In the genomic region with DNA sequence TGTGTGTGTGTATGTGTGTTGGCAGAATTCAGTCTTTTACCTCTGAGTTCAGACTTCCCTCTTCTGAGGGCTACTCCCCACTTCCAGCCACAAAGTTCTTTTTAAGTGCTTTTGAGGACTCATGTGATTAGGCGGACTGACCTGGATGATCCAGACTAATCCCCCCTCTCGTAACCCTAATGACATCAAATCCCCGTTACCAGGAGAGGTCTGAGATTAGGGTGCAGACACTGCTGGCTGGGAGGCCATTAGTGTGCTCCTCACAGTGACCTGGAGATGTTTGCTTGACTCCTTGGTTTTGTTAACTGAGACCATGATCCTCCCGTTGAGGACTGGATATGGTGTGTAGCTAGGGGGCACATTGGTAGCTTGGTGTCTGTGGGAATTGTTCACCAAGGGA, we compare ENCODE assay signal across 13 mouse cellular contexts. TPM values are rescaled to one million over a fixed set of nuclear protein-coding genes. Genes with fewer than 3 reads are reported as not detected.
DNase-seq lines count a peak whose midpoint lies in the region; ATAC-seq and TF ChIP-seq lines count a peak whose summit lies in the region.
"Had no signal": no experiment of that assay in that cellular context is flagged by ENCODE, and none has a peak within 500 bp of the region (broad histone marks: within the 10 kb centered on the region; RNA-seq: fewer than 3 reads in every experiment).

No protein-coding gene starts in this region.

- H3K9ac ChIP-seq in forebrain, embryonic 14.5 days (ENCODE audit: low read length): no peak overlapping the region
- no peak overlapping the region for H3K9ac ChIP-seq in forebrain, embryonic 16.5 days (replicated peaks; ENCODE audit: low read depth, low read length)
- H3K9ac ChIP-seq: liver, embryonic 15.5 days had no signal

- TF ChIP-seq POLR2A in myocyte (IDR thresholded peaks at IDR 0.05; ENCODE audit: insufficient read length, low read depth): no peak

- no peak overlapping the region for H3K4me3 ChIP-seq in forebrain, embryonic 14.5 days (ENCODE audit: low read depth, low read length)
- H3K4me3 ChIP-seq in forebrain, embryonic 10.5 days: no peak overlapping the region
- H3K4me3 ChIP-seq in layer of hippocampus, adult 2 months: no peak overlapping the region
- no peak overlapping the region for H3K4me3 ChIP-seq in forebrain, embryonic 16.5 days (replicated peaks; ENCODE audit: low read length)
- no peak overlapping the region for H3K4me3 ChIP-seq in myocyte
- H3K4me3 ChIP-seq: liver, embryonic 15.5 days had no signal

- peak; percentile 1; the same call in 1 of the 2 replicates for ATAC-seq in forebrain, embryonic 14.5 days
- peak; percentile 1; the same call in 1 of the 2 replicates for ATAC-seq in forebrain, embryonic 16.5 days
- ATAC-seq: intestine, postnatal 0 days had no signal

- DNase-seq in forebrain, embryonic 14.5 days (ENCODE audit: low spot score): no peak
- DNase-seq in forebrain, embryonic 10.5 days (ENCODE audit: extremely low spot score, low spot score): no peak
- DNase-seq in layer of hippocampus, adult 2 months (ENCODE audit: low spot score in 2 of 2): no peak
- no peak for DNase-seq in layer of hippocampus, postnatal 14 days (ENCODE audit: low spot score in 2 of 2)
- no peak for DNase-seq in layer of hippocampus, postnatal 36 days
- DNase-seq: cerebellum, adult 11 months; embryo, embryonic 11 days; thymus, postnatal 4 days had no signal

- no peaks in the 10 kb centered on the region for H3K27me3 ChIP-seq in forebrain, embryonic 14.5 days (replicated peaks; ENCODE audit: control insufficient read depth, insufficient read depth, low read length)
- H3K27me3 ChIP-seq in forebrain, embryonic 10.5 days (ENCODE audit: poor library complexity, severe bottlenecking): peaks cover 41% of the 10 kb centered on the region
- no peaks in the 10 kb centered on the region for H3K27me3 ChIP-seq in forebrain, embryonic 16.5 days (replicated peaks; ENCODE audit: control insufficient read depth, insufficient read depth, low read length)
- H3K27me3 ChIP-seq in myocyte (ENCODE audit: control insufficient read depth, insufficient read depth, insufficient read length): no peaks in the 10 kb centered on the region
- H3K27me3 ChIP-seq: liver, embryonic 15.5 days had no signal

- H3K4me1 ChIP-seq in forebrain, embryonic 14.5 days (ENCODE audit: control insufficient read depth, insufficient read depth, low read length): peaks cover 42% of the 10 kb centered on the region
- peaks cover 60% of the 10 kb centered on the region for H3K4me1 ChIP-seq in forebrain, embryonic 10.5 days
- H3K4me1 ChIP-seq in forebrain, embryonic 16.5 days (replicated peaks; ENCODE audit: control insufficient read depth, insufficient read depth, low read length): peaks cover 68% of the 10 kb centered on the region
- H3K4me1 ChIP-seq: liver, embryonic 15.5 days had no signal

- WGBS in forebrain, embryonic 14.5 days: 25% methylated on average over 4 of the region's 4 CpGs
- WGBS in forebrain, embryonic 10.5 days: 43% methylated on average over 4 of the region's 4 CpGs
- WGBS in forebrain, embryonic 16.5 days: 29% methylated on average over 4 of the region's 4 CpGs

- H3ac ChIP-seq in myocyte (ENCODE audit: control insufficient read depth, insufficient read length): no peak overlapping the region

- no peaks in the 10 kb centered on the region for H3K9me3 ChIP-seq in forebrain, embryonic 14.5 days (replicated peaks; ENCODE audit: control insufficient read depth, low read length)
- H3K9me3 ChIP-seq in forebrain, embryonic 10.5 days: no peaks in the 10 kb centered on the region
- no peaks in the 10 kb centered on the region for H3K9me3 ChIP-seq in forebrain, embryonic 16.5 days (ENCODE audit: control insufficient read depth, low read length)
- H3K9me3 ChIP-seq: liver, embryonic 15.5 days had no signal

- no peak for TF ChIP-seq CTCF in layer of hippocampus, adult 2 months (conservative IDR thresholded peaks at IDR 0.05)

- no peaks in the 10 kb centered on the region for H3K79me2 ChIP-seq in myocyte (ENCODE audit: control insufficient read depth, insufficient read depth)

- no peaks in the 10 kb centered on the region for H3K36me3 ChIP-seq in forebrain, embryonic 14.5 days (ENCODE audit: control insufficient read depth, insufficient read depth, low read length)
- H3K36me3 ChIP-seq in forebrain, embryonic 10.5 days (replicated peaks): no peaks in the 10 kb centered on the region
- no peaks in the 10 kb centered on the region for H3K36me3 ChIP-seq in forebrain, embryonic 16.5 days (ENCODE audit: control insufficient read depth, insufficient read depth)
- H3K36me3 ChIP-seq in myocyte (ENCODE audit: control insufficient read depth, insufficient read depth): no peaks in the 10 kb centered on the region
- H3K36me3 ChIP-seq: liver, embryonic 15.5 days had no signal

- no peak overlapping the region for H3K4me2 ChIP-seq in forebrain, embryonic 14.5 days (ENCODE audit: low read length)
- H3K4me2 ChIP-seq in forebrain, embryonic 16.5 days (ENCODE audit: low read length): no peak overlapping the region
- peak overlapping the region; percentile 48 for H3K4me2 ChIP-seq in myocyte (ENCODE audit: low read depth)
- H3K4me2 ChIP-seq: liver, embryonic 15.5 days had no signal

- peak overlapping the region; percentile 39; the same call in 1 of the 2 replicates for H3K27ac ChIP-seq in forebrain, embryonic 14.5 days (ENCODE audit: low read depth, low read length)
- H3K27ac ChIP-seq in forebrain, embryonic 10.5 days: no peak overlapping the region
- peak overlapping the region; percentile 86; the same call in 1 of the 2 replicates for H3K27ac ChIP-seq in layer of hippocampus, adult 2 months
- no peak overlapping the region for H3K27ac ChIP-seq in forebrain, embryonic 16.5 days (ENCODE audit: low read length)
- H3K27ac ChIP-seq: liver, embryonic 15.5 days had no signal

TF ChIP-seq in myocyte, 11 proteins besides CTCF, POLR2A, EP300 and RAD21:
- TF ChIP-seq TCF12 (IDR thresholded peaks at IDR 0.05; ENCODE audit: insufficient read depth, poor library complexity, severe bottlenecking) (no peak), MYOD1 (IDR thresholded peaks at IDR 0.05; ENCODE audit: control insufficient read depth in 1 of 3, insufficient read length in 2 of 3, low read depth in 2 of 3) (no peak), USF1 (IDR thresholded peaks at IDR 0.05; ENCODE audit: low read depth) (no peak), TCF3 (IDR thresholded peaks at IDR 0.05; ENCODE audit: insufficient read length, low read depth) (no peak), SRF (IDR thresholded peaks at IDR 0.05; ENCODE audit: control insufficient read depth, insufficient read length, low read depth) (no peak)

RNA-seq across cellular contexts. Expression of a gene that starts 30.7 kb away (rescaled TPM):
- polyA plus RNA-seq in forebrain, embryonic 14.5 days (2014; fragmentation: Nextera tagmentation; extraction: Ambion mirVana): 107 and 129 TPM in 2 replicates
- 13.0 and 16.0 TPM in 2 replicates for polyA plus RNA-seq in forebrain, embryonic 10.5 days (2016; fragmentation: Nextera tagmentation; extraction: Ambion mirVana)
- 100 to 1,000 TPM; 662 to 678 TPM for total RNA-seq in layer of hippocampus, adult 2 months (2021)
- total RNA-seq in layer of hippocampus, postnatal 14 days (2021): 100 to 1,000 TPM; 795 to 812 TPM
- polyA plus RNA-seq in forebrain, embryonic 16.5 days (2015; fragmentation: Nextera tagmentation; extraction: Ambion mirVana): 174 and 187 TPM in 2 replicates
- polyA plus RNA-seq in myocyte (2012; fragmentation: generic; extraction: Trizol): 31.8 TPM
- 100 to 1,000 TPM; 641 to 673 TPM for total RNA-seq in layer of hippocampus, postnatal 36 days (2021)
- total RNA-seq: megakaryocyte-erythroid progenitor cell, adult 5-6 weeks had no signal

Comparison
In these comparisons a context has a peak if more than half of its experiments do, and no peak if none do; other contexts are left out.
1. H3K27ac ChIP-seq: peak in forebrain, embryonic 14.5 days (single experiment) and layer of hippocampus, adult 2 months (single experiment); none in forebrain, embryonic 10.5 days (single experiment) and forebrain, embryonic 16.5 days (single experiment).